Mouse (Mus musculus): ENCODE results near the gene Hdhd5. TPM values are rescaled to one million over a fixed set of nuclear protein-coding genes. Genes with fewer than 3 reads are reported as not detected.

Gene Hdhd5
- total RNA-seq, 4 experiments from 2014 or later, result 20.1 to 25.0 (median 22.9) TPM

- DNase-seq (ENCODE audit: low spot score), result no peak
Measured at GRCm38 (mm10) chr6:120532594-120532993, 1.5 kb upstream of the Hdhd5 start.

GRCm38 (mm10) chr6:120529123-120529522 is 2.0 kb downstream of the Hdhd5 start:
- no peak for DNase-seq (ENCODE audit: low spot score)

GRCm38 (mm10) chr6:120524796-120525195 is 6.3 kb downstream of the Hdhd5 start:
- DNase-seq (ENCODE audit: low spot score), result no peak

- DNase-seq (ENCODE audit: low spot score), result no peak
Measured at GRCm38 (mm10) chr6:120519647-120520046, 11.5 kb downstream of the Hdhd5 start.

GRCm38 (mm10) chr6:120517311-120517710 is 13.8 kb downstream of the Hdhd5 start:
- DNase-seq (ENCODE audit: low spot score), result no peak

GRCm38 (mm10) chr6:120516879-120517278 is 14.2 kb downstream of the Hdhd5 start:
- DNase-seq (ENCODE audit: low spot score), result no peak

GRCm38 (mm10) chr6:120516422-120516821 is 14.7 kb downstream of the Hdhd5 start:
- no peak for DNase-seq (ENCODE audit: low spot score)

- no peak for DNase-seq (ENCODE audit: low spot score)
Measured at GRCm38 (mm10) chr6:120511212-120511611, 19.9 kb downstream of the Hdhd5 start.

DNA sequence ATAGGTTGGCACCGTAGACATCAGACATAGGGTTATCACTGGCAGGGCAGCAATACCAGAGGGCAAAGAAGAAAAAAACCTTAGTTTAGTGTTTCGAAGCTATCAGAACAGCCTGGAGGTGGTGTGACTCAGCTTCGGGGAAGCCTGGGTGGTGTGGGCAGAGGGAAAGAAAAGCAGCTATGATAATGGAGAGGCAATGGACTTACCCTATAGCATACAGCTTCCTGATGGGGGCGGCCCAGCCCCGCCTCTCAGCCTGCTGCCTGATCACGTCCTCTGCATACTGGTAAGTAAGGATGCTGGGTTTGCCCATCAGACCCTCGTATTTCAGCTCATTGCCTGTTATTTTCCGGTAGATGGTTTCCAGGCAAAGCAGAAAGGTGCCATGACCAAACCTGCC is 20.7 kb downstream of the Hdhd5 start:
- no peak for DNase-seq (ENCODE audit: low spot score)

GRCm38 (mm10) chr6:120509975-120510374 is 21.1 kb downstream of the Hdhd5 start:
- no peak for DNase-seq (ENCODE audit: low spot score)

GRCm38 (mm10) chr6:120508645-120509044 is 22.5 kb downstream of the Hdhd5 start:
- DNase-seq (ENCODE audit: low spot score), result no peak

DNA sequence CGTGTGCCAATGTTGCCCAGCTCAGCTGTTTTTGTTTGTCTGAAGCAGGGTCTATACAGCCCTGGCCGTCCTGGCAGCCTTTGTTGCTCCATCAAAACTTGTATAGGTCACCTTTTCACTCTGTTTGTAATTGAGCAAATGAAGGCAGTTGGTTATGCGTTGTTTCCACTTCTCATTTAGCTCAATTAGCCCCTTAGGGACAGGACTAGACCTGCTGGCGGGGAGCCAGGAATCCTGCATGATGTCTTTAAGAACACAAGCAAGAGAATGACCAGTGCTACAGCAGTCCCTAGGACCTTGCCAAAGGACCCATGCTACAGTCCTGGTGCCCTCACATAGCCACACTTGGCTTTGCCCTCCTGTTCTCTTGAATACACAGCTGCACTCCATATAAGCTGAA is 25.6 kb downstream of the Hdhd5 start:
- no peak for DNase-seq (ENCODE audit: low spot score)

- no peak for DNase-seq (ENCODE audit: low spot score)
Measured at GRCm38 (mm10) chr6:120504051-120504450, 27.1 kb downstream of the Hdhd5 start.

DNA sequence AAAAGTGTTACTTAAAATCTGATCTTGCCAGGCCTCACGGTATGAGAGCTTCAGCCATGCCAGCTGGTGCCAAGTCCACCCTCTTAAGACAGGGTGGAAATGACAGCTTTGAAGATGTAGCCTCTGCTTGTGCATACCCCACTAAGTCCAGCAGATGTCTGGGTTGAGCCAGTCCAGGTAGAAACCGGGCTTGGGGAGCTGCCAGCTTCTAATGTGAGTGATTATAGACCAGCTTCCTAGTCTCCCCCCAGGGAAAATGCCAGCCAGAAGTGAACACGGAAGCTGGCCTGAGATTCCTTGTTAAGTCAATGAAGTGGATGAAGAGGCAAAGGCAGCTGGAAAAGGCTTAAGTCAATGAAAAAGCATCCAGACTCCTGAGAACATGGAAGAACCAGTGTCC is 34.6 kb downstream of the Hdhd5 start:
- DNase-seq (ENCODE audit: low spot score), result no peak

DNA sequence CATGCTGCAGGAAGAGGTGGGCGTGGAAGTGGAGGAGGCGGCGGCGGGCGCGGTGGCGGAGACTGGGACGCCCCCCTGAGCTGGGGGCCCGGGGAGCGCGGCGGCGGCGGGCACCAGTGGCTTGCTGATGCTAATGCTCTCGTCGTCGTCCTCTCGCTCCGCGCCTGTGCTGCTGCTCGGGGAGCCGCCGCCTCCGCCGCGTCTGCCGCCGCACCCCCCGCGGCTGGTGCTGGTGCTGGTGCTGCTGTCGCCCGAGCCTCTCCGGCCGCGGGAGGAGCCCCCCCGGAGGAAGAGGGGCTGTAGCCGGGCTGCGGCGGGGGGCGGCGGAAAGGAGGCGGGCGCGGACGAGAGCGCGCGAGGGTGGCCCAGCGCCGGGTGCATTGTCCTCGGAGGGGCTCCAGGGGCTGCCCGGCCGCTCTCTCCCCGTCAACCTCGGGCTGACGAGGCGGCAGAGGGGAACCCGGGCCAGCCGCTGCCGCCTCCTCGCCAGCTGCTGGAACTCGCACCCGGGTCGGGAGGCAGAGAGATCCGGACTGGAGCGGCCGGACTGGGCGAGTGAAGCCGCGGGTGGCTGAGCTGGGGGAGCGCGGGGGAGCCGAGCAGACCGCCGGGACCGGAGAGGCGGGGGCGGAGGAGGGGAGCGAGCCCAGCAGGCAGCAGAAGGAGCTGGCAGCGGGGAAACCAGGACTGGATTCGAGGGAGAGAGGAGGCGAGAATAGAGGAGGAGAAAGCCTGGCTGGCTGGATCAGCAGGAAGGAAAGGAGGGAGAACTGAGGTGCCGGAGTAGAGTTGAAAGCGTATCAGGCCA is 37.5 kb downstream of the Hdhd5 start, which contains the start of gene Tmem121b:
Gene Tmem121b, minus strand, starts transcription at position 434 of the 808 bp plus-strand sequence.
- no peak for DNase-seq (ENCODE audit: low spot score)

GRCm38 (mm10) chr6:120492499-120493373 is 38.4 kb downstream of the Hdhd5 start:
- no peak for DNase-seq (ENCODE audit: low spot score)

DNA sequence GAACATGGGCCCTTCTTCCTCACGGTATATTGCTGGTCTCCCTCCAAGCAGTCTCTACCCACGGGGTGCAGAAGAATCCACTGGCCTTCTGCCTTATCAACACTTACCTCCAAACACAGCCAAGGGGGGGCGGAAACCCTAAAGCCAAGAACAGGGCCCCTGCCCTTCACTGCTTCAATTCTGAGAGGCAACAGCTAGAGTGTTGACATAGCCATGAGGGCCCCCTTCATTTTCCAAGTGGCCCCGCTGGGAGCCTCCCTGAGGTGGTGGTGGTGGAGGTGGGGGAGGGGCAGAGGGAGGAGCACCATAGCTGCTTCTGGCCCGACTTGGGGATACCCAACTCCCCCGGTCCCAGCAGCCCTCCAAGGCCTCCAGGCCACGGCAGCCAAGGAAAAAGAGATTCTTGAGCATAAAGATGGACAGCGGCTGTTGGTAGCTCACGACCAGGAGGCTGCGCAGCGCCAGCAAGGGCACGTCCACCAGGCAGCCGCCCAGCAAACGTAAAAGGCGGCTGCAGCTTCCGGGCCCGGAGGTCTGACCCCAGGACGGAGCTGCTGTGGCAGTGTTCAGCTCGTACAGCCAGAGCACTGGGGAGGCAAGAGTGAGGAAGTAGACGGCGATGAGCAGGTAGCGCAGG is 39.1 kb downstream of the Hdhd5 start:
- DNase-seq (ENCODE audit: low spot score), result no peak

DNA sequence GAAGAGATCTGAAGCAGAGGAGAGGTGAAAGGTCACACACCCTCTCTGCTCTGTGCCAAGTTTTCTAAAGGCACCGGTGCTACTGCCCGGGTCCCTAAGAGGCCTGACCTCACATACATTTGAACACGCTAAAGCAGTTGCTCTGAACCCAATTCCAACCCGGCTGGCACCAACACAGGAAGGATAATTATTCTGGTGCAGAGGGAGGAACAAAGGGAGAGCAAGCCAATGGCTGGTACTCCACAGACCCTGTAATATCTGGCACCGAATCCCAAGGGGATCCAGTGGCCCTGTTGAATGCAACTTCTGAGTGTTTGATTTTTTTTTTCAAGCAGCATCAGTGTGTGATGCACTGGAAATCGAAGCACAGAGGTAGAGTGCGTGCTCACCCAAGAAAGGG is 40.1 kb downstream of the Hdhd5 start:
- no peak for DNase-seq (ENCODE audit: low spot score)

DNA sequence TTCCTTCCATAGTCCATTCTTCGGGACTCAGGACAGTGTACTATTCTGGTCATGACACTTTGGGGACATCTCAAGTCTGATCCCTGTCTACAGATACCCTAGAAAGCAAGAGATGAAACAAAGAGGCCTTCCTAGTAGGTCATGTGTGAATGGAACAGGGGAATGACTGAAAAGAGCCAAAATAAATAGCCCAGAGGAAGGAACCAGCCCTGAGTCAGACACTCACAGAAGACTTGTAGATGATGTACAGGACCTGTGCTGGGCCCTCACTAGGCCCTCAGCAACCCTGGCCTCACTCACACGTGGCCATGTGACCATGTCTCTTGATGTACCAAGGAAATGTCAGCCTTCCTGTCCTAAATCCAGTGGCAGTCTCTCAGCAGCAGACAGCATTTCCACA is 41.7 kb downstream of the Hdhd5 start:
- DNase-seq (ENCODE audit: low spot score), result no peak

DNA sequence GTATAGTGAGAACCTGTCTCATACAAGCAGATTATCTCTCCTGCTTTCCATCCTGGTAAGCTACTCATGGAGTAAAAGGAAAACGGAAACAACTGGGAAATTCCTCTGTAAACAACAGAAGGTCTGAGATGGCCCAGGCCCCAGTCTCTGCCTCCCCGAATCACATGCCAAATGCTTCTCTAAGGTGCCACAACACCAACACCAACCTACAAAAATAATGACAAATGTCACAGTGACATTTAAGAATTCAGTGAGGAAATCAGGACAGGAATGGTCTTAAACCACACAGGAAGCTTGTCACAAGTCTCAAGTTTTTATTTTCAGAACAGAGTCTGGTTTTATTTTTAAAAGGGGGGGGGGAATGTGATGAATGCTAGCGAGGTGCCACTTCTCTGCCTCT is 42.5 kb downstream of the Hdhd5 start:
- DNase-seq (ENCODE audit: low spot score), result no peak

DNA sequence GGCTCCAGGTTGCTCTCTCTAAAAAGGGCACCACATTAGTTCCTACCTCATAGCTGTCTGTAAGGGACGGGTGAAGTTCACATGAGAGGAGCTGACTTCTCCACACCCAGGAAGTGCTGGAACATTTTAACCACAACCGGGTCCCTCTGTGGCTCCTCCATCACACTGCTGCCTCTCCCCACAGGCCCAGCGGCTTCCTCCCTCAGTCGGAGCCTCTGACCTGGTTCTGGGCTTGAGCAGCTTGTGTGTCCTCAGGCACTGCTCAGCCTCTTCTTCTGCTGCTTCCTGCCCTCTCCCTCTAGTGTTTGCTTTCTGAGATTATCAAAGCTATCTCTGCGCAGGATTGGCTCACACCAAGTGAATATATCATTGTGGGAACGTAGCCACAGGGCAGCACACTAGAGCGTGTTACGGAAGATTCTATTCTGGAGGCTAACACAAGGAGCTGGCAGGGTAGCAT is 45.0 kb downstream of the Hdhd5 start:
- no peak for DNase-seq (ENCODE audit: low spot score)

DNA sequence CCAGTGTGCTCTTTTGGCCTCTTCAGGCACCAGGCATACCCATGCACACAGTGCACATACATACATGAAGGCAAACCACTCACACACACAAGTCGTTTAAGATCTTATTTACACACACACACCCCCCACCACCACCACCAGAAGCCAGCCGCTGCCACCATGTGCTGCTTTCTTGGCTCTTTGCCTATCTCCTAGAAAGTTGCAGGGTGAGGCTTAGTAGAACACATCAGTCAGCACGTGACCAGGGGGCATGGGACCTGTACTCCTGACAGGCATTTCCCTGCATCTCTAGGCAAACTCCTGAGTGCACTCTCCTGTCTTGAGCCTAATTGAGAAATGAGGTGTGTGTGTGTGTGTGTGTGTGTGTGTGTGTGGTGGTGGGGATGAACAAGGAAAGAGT is 46.1 kb downstream of the Hdhd5 start:
- no peak for DNase-seq (ENCODE audit: low spot score)

Measured in heart, adult 8-10 months (tissue).